Mouse (Mus musculus): Measurements from ENCODE around the gene Jdp2. TPM values are rescaled to one million over a fixed set of nuclear protein-coding genes. Genes with fewer than 3 reads are reported as not detected.
"Not testable (repeated sequence)": the region's sequence is repeated elsewhere in the genome, so short reads cannot be mapped to it uniquely, and the experiment has no call there.

Gene Jdp2
- polyA plus RNA-seq, 1 experiment = 8.5 TPM

DNA sequence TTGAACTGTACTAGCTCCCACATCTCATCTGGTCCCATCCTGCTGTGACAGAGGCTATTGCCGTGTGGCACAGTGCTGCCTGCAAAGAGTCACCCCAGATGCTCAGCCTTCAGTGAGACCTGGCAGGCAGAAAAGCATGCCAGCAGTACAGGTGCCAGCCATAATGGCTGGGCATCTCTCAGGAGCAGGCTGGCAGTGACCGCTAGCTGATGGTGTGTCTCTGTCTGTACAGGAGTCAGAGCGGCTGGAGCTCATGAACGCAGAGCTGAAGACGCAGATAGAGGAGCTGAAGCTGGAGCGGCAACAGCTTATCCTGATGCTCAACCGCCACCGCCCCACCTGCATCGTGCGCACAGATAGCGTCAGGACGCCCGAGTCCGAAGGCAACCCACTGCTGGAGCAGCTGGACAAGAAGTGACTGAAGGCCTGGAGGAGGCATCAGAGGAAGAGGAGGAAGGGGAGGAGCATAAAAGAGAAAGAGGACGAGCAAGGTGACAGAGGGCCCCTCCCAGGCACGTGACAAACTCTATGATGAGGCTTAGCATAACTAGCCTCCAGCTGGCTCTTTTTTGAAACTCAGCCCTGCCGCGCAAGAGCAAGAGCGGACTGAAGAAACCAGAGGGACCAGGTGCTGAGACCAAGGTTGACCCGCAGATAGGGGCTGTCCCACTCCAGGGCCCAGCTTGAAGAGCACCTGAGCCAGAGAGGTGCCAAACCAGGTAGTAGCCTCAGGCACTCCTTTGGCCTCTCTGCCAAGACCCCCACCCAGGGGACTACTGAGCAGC lies 39.9 kb downstream of the Jdp2 start:
- DNase-seq (ENCODE audit: low read depth) = no peak

DNA sequence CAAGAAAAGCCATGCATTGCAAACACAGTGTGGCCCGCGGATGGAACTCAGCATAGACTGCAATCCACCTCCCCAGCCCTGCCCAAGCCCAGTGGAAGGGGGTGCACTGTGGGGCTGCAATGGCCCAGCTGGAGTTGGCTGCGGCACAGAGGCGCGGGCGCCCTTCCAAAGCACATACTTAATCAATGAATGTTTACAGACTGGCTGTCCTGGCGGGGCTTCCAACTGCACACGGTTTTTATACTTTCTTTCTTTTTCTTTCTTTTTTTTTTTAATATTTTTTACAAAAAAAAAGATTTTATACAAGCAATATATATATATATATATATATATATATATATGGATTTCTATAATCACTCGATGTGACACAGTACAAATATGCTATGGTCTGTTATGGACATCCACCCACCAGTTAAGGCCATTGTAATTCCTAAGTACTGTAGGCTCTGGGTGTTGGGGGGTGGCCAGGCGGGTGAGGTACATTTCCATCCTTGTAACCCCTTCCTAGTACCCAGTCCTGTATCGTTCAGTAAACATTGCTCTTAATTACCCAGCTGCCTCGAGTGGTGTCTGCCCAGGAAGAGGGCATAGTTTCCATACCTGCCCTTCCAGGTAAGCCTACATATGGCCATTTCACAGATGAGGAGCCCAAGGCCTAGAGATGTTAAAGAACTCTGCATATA lies 40.6 kb downstream of the Jdp2 start:
- no peak for DNase-seq (ENCODE audit: low read depth)

GRCm38 (mm10) chr12:85640852-85641563 lies 42.2 kb downstream of the Jdp2 start:
- no peak for DNase-seq (ENCODE audit: low read depth)

- no peak for DNase-seq (ENCODE audit: low read depth)
These were observed 42.7 kb downstream of the Jdp2 start for GRCm38 (mm10) chr12:85641564-85641931.

DNA sequence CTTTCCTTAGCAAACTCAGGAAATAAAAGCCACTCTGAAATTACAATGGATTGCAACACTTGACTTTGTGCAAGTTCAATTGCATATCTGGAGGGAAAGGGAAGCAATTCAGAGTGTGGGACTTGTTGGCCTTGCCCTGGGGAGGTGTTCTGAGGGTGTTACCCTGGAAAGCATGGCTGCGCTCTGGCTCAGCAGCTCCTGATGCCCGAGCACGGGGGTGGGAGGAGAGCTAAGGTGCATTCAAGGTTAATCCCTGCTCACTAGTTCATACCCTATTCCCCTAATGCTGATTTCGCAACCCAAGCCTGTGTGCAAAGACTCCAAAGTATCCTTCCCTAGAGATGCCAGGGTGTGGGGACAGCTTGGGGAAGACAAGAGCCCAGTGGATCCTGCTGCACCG lies 44.9 kb downstream of the Jdp2 start:
- DNase-seq (ENCODE audit: low read depth) = peak; percentile 94

- no peak for DNase-seq (ENCODE audit: low read depth)
These were observed 46.8 kb downstream of the Jdp2 start for GRCm38 (mm10) chr12:85645664-85646063.

- DNase-seq (ENCODE audit: low read depth) = no peak
These were observed 48.5 kb downstream of the Jdp2 start for GRCm38 (mm10) chr12:85647346-85647745.

GRCm38 (mm10) chr12:85647955-85648354 lies 49.1 kb downstream of the Jdp2 start:
- no peak for DNase-seq (ENCODE audit: low read depth)

- no peak for DNase-seq (ENCODE audit: low read depth)
These were observed 60.5 kb downstream of the Jdp2 start for GRCm38 (mm10) chr12:85659319-85659718.

DNA sequence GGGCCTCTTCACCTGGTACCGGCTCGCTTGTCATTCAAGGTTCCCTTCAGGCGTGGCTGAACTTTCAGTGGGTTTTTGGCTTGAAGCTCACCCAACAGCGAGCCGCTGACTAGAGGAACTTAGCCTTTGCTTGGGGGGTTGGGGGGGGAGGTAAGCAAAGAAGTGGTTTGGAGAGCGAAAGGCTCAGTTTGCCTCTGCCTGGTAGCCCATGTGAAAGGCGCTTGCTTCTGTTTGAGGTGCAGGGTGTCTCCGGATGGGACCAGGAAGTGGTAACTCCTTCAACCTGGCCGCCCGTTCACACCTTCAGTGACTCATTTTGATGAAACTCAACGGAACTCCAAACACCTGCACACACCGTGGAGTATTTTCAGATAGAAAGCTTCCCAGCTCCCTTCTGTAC lies 62.0 kb downstream of the Jdp2 start:
- no peak for DNase-seq (ENCODE audit: low read depth)

- not testable (repeated sequence) for DNase-seq (ENCODE audit: low read depth)
These were observed 63.4 kb downstream of the Jdp2 start for GRCm38 (mm10) chr12:85662232-85662631.

DNA sequence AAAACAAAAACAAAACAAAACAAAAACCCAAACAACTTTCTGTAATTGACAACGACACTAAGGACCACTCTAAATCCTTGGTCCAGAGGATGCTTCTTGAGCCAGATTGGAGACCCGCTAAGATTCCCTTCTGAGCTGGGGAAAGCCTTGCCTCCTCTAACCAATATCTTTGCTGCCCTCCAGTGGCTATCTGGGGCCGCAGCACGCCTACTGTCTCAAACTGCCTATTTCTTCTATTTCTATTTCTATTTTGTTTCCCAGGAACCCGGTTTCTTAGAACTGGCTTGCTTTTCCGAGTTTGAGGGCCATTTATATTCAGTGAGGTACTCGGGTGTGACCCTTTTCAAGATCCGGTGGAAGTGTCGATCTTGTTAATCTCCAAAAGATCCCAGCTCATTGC lies 64.1 kb downstream of the Jdp2 start:
- no peak for DNase-seq (ENCODE audit: low read depth)

- DNase-seq (ENCODE audit: low read depth) = no peak
These were observed 67.3 kb downstream of the Jdp2 start for GRCm38 (mm10) chr12:85666112-85666511.

DNA sequence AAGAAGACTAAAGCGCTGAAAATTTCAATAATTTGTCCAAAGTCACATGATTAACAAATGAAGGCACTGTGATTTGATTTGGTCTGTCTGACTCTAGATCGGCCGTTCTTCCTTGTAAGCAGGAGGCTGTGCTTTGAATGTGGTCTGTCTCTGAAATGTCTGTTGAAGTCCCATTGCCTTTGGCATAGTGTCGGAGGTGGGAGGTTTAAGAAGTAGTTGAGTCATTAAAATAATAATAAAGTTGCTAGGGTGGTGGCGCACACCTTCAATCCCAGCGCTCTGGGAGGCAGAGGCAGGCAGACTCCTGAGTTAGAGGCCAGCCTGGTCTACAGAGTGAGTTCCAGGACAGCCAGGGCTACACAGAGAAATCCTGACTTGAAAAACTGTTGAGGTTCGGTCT lies 68.2 kb downstream of the Jdp2 start:
- no peak for DNase-seq (ENCODE audit: low read depth)

- no peak for DNase-seq (ENCODE audit: low read depth)
These were observed 69.9 kb downstream of the Jdp2 start for GRCm38 (mm10) chr12:85668696-85669095.

DNA sequence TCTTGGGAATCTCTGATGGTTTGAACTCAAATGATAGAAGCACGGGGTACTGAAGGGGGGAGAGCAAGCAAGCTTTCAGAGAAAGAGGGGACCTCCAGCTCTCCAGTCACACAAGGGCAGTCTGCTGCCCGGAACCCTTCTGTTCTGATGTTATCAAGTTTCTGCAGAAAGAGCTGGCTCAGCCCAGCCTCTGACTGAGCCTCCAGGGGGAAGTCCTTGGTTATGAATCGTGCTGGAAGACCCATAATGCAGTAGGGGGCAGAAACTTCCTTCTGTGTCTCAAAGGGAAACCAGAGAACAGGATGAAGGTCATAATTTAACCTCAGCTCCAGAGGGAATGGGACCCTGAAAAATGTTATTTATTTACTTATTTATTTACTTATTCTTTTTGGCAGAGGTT lies 71.3 kb downstream of the Jdp2 start:
- DNase-seq (ENCODE audit: low read depth) = no peak

GRCm38 (mm10) chr12:85673914-85674313 lies 75.1 kb downstream of the Jdp2 start:
- no peak for DNase-seq (ENCODE audit: low read depth)

DNA sequence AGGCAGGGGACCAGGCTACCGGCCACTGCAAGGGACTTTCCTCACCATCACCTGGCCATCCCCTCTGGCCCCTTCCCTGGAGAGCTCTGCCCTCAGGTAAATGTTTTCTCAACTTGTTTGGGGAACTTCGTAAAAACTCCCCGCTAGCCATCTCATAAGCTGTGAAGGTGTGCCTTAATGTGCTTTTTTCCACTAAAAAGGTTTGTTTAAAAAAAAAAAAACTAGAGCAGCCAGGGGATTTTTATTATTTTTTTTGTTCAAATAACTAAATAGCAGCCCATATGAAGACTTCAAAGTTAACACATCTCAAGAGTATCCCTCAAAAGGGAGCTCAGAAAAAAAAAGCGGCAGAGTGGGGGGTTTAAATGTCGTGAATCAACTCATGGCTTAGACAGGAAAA lies 80.3 kb downstream of the Jdp2 start:
- no peak for DNase-seq (ENCODE audit: low read depth)

DNA sequence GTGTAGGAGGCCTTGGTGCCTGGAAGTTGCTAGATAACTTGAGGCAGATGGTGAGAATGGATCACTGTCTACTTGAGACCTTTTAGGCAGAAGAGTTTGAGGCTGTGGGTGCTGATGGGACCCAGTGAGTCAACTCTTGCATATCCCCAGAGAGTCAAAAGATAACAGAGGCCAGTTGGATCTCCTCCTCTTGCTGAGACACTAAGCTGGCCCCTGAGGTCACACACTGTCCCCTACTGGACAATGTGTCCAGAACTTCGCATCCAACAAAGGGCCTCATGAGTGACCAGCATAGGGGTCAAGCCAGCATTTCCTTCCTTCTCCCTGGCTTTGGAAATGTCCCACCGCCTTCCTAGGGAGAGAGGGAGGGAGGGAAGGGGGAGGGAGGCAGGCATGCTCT lies 81.0 kb downstream of the Jdp2 start:
- no peak for DNase-seq (ENCODE audit: low read depth)

DNA sequence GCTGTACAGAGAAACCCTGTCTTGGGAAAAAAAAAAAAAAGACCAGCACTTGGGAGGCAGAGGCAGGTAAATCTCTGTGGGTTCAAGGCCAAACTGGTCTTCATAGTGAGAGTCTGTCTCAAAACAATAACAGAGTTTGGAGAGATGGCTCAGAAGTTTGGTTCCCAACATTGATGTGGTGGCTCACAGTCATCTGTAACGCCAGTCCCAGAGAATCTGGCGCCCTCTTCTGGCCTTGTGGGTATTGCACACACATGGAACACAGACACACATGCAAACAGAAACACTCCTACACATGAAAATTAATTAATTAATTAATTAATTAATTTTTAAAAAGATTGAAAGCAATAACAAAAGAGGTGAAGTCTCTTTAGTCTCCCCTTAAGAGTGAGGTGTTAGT lies 83.5 kb downstream of the Jdp2 start:
- no peak for DNase-seq (ENCODE audit: low read depth)

- no peak for DNase-seq (ENCODE audit: low read depth)
These were observed 85.8 kb downstream of the Jdp2 start for GRCm38 (mm10) chr12:85684411-85685275.

All from gonadal fat pad, adult 2 months (tissue).